Mouse (Mus musculus) kidney, postnatal 0 days (tissue): Measurements from ENCODE around the gene Mocs1. TPM values are rescaled to one million over a fixed set of nuclear protein-coding genes. Genes with fewer than 3 reads are reported as not detected.

Experiments
- ATAC-seq: fragments of 200-750 bp; cut with Nextera tagmentation; replicated peaks from 2 replicates; pipeline ENCODE4 v1.8.0; 2017; ENCODE audit warnings: low read depth, moderate number of reproducible peaks, moderate TSS enrichment, moderate library complexity; ENCODE audit not compliant: low FRiP score
- DNase-seq: peaks from one replicate; pipeline ENCODE4 v3.0.0-alpha.2; 2016; ENCODE audit warnings: low spot score
- H3K27ac ChIP-seq: fragments of 300-500 bp; sonication (generic); 2 replicates; pipeline ENCODE4 v1.5.1; 2014; ENCODE audit warnings: mild to moderate bottlenecking
- H3K27me3 ChIP-seq: fragments of 300-500 bp; sonication (generic); 2 replicates; pipeline ENCODE4 v1.6.1; 2014; ENCODE audit warnings: low read length, mixed read lengths; ENCODE audit not compliant: insufficient read depth
- H3K36me3 ChIP-seq: fragments of 300-500 bp; sonication (generic); 2 replicates; pipeline ENCODE4 v1.6.1; 2014; ENCODE audit warnings: low read length, mixed read lengths; ENCODE audit not compliant: insufficient read depth
- H3K4me1 ChIP-seq: fragments of 300-500 bp; sonication (generic); replicated peaks from 2 replicates; pipeline ENCODE4 v1.6.1; 2014; ENCODE audit warnings: antibody characterized with exemption, low read length, mixed read lengths; ENCODE audit not compliant: insufficient read depth
- H3K4me2 ChIP-seq: fragments of 300-500 bp; sonication (generic); 2 replicates; pipeline ENCODE4 v1.6.1; 2014; ENCODE audit warnings: mild to moderate bottlenecking, low read length, moderate library complexity, mixed read lengths
- H3K4me3 ChIP-seq: fragments of 300-500 bp; sonication (generic); replicated peaks from 2 replicates; pipeline ENCODE4 v1.5.1; 2014; ENCODE audit warnings: low read depth, low read length
- H3K9ac ChIP-seq: fragments of 300-500 bp; sonication (generic); 2 replicates; pipeline ENCODE4 v1.6.1; 2014; ENCODE audit warnings: low read depth, low read length
- H3K9me3 ChIP-seq: fragments of 300-500 bp; sonication (generic); replicated peaks from 2 replicates; pipeline ENCODE4 v1.6.1; 2016; ENCODE audit warnings: low read length, inconsistent platforms, mixed read lengths
- CTCF ChIP-seq: IDR thresholded peaks from 2 replicates; pipeline ENCODE4 v1.5.1; 2016; ENCODE audit warnings: antibody characterized with exemption, low read depth, mild to moderate bottlenecking, moderate library complexity
- WGBS: fragments of 180-500 bp; shearing (Covaris S2); extraction: QIAGEN DNeasy Blood & Tissue Kit; methylation state at CpG from one replicate; pipeline ENCODE4 v1.1.7; 2014; 5-methylcytosine and 5-hydroxymethylcytosine counted together
- polyA plus RNA-seq: library from polyadenylated mRNA; unstranded; fragments of >200 nt; fragmentation: Nextera tagmentation; extraction: Ambion mirVana; gene quantifications from 2 replicates; pipeline ENCODE4 v1.2.1, GENCODE M21; 2015

The Mocs1 gene
- polyA plus RNA-seq, 1 experiment from 2014 or later, result 5.7 TPM

- DNase-seq (peak; percentile 40), ATAC-seq (peak; percentile 67)
- Histone ChIP-seq H3K9ac (no peak overlapping the region), H3K27ac (no peak overlapping the region), H3K9me3 (no peaks in the 10 kb centered on the region), H3K4me3 (no peak overlapping the region), H3K27me3 (no peaks in the 10 kb centered on the region), H3K4me1 (0 out of 2 replicates have a peak, but pooled peaks cover 3% of the 10 kb centered on the region), H3K36me3 (peaks cover 12% of the 10 kb centered on the region; the same call in 1 of the 2 replicates), H3K4me2 (no peak overlapping the region)
- WGBS, result 56% methylated on average over 8 of the region's 9 CpGs
- no peak for TF ChIP-seq CTCF
Measured at GRCm38 (mm10) chr17:49448570-49449229, 20.5 kb downstream of the Mocs1 start.

DNA sequence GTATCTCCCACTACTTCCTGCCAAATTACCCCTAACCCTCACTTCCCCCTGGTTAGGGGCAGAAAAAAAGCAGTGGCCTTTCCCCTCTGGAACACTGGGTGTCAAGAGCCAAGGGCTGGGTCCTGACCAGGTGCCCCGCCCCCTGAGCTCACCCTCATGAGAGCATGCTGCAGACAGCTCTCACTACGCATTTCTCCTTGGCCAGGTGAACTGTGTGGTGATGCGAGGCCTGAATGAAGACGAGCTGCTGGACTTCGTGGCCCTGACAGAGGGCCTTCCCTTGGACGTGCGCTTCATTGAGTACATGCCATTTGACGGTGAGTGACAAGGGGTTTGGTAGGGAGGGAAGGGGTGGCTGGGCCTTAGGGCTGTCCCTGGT lies 21.1 kb downstream of the Mocs1 start:
- ATAC-seq (peak; percentile 43; the same call in 1 of the 2 replicates), DNase-seq (no peak)
- 81% methylated on average over 8 of the region's 8 CpGs for WGBS
- Histone ChIP-seq H3K27ac (no peak overlapping the region), H3K9me3 (no peaks in the 10 kb centered on the region), H3K4me2 (no peak overlapping the region), H3K4me3 (no peak overlapping the region), H3K27me3 (no peaks in the 10 kb centered on the region), H3K4me1 (0 out of 2 replicates have a peak, but pooled peaks cover 3% of the 10 kb centered on the region), H3K9ac (no peak overlapping the region), H3K36me3 (peaks cover 17% of the 10 kb centered on the region)
- no peak for TF ChIP-seq CTCF

- no peak overlapping the region for H3K27ac ChIP-seq
Measured at GRCm38 (mm10) chr17:49450922-49451321, 22.8 kb downstream of the Mocs1 start.

GRCm38 (mm10) chr17:49456334-49456733 lies 28.2 kb downstream of the Mocs1 start:
- H3K36me3 ChIP-seq, result peaks cover 14% of the 10 kb centered on the region
- H3K9me3 ChIP-seq, result no peaks in the 10 kb centered on the region
- H3K4me3 ChIP-seq, result no peak overlapping the region
- 76% methylated on average over 4 of the region's 4 CpGs for WGBS
- TF ChIP-seq CTCF, result no peak
- ATAC-seq, result no peak
- no peaks in the 10 kb centered on the region; the same call in 1 of the 2 replicates for H3K4me1 ChIP-seq
- H3K27ac ChIP-seq, result no peak overlapping the region
- no peaks in the 10 kb centered on the region for H3K27me3 ChIP-seq
- H3K9ac ChIP-seq, result no peak overlapping the region
- DNase-seq, result no peak
- no peak overlapping the region for H3K4me2 ChIP-seq

More at GRCm38 (mm10) chr17:49450922-49451321, 22.8 kb downstream of the Mocs1 start:
- no peak for TF ChIP-seq CTCF
- no peaks in the 10 kb centered on the region for H3K27me3 ChIP-seq
- WGBS, result 43% methylated on average over 6 of the region's 6 CpGs
- peaks cover 26% of the 10 kb centered on the region for H3K36me3 ChIP-seq
- no peak overlapping the region for H3K9ac ChIP-seq
- H3K4me3 ChIP-seq, result no peak overlapping the region
- no peaks in the 10 kb centered on the region for H3K9me3 ChIP-seq
- ATAC-seq, result no peak; the same call in 1 of the 2 replicates
- peak; percentile 83 for DNase-seq
- H3K4me1 ChIP-seq, result 0 out of 2 replicates have a peak, but pooled peaks cover 3% of the 10 kb centered on the region
- no peak overlapping the region for H3K4me2 ChIP-seq

- TF ChIP-seq CTCF, result no peak
- no peak for ATAC-seq
- Histone ChIP-seq H3K4me3 (no peak overlapping the region), H3K36me3 (peaks cover 14% of the 10 kb centered on the region), H3K4me2 (no peak overlapping the region), H3K27ac (no peak overlapping the region), H3K4me1 (no peaks in the 10 kb centered on the region; the same call in 1 of the 2 replicates), H3K9ac (no peak overlapping the region), H3K27me3 (no peaks in the 10 kb centered on the region), H3K9me3 (no peaks in the 10 kb centered on the region)
- 92% methylated on average over 3 of the region's 3 CpGs for WGBS
- DNase-seq, result no peak
Measured at GRCm38 (mm10) chr17:49457833-49458232, 29.7 kb downstream of the Mocs1 start.

GRCm38 (mm10) chr17:49458386-49458785 lies 30.2 kb downstream of the Mocs1 start:
- H3K4me3 ChIP-seq, result no peak overlapping the region
- H3K4me1 ChIP-seq, result no peaks in the 10 kb centered on the region; the same call in 1 of the 2 replicates
- peaks cover 14% of the 10 kb centered on the region for H3K36me3 ChIP-seq
- no peaks in the 10 kb centered on the region for H3K9me3 ChIP-seq
- DNase-seq (no peak), ATAC-seq (no peak)
- H3K27me3 ChIP-seq, result no peaks in the 10 kb centered on the region
- no peak overlapping the region for H3K27ac ChIP-seq
- no peak overlapping the region for H3K4me2 ChIP-seq
- no peak overlapping the region for H3K9ac ChIP-seq
- TF ChIP-seq CTCF, result no peak
- 83% methylated on average over 18 of the region's 18 CpGs for WGBS
